Mouse (Mus musculus) induced T-regulatory cell, adult 2 months (primary cell): ENCODE data around the gene Rhoj.
"Not testable (repeated sequence)": the region's sequence is repeated elsewhere in the genome, so short reads cannot be mapped to it uniquely, and the experiment has no call there.

Source experiments
- DNase-seq: peaks from one replicate; pipeline ENCODE4 v3.0.0-alpha.2; 2012; ENCODE audit warnings: low read depth

Rhoj gene

DNA sequence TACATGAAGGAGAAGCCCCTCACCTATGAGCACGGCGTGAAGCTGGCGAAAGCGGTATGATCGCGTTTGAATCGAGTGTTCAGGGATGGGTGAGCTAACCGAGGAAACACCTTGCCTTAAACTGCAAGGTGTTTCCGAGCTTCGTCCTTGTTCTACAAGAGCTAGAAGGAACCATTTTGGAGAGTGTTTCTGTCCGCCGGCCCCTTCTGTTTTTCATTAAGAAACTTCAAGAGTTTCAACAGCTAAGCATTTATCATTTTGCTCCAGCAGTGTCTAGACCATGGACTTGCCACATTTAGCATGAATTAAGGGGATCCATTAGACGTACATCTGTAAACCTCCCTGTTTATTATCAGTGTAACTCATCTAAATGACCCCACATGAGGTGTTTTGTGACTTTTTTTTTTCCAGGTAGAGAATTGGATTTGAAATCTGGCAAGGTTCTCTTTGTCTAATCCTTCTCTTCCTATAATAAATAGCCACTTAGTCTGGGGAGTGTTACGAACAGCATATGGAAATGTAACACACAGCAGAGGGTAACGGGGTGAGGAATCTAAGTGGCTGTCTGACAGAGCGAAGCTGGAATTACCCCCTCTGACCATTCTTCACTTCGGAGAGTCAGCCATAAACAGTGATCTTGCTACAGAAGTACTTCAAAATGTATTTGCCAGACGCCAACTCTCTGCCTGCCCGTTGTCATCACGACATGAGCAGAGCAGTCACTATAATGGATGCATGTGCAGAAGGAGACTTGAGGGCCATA is 86.1 kb downstream of the Rhoj start:
- no peak for DNase-seq

DNA sequence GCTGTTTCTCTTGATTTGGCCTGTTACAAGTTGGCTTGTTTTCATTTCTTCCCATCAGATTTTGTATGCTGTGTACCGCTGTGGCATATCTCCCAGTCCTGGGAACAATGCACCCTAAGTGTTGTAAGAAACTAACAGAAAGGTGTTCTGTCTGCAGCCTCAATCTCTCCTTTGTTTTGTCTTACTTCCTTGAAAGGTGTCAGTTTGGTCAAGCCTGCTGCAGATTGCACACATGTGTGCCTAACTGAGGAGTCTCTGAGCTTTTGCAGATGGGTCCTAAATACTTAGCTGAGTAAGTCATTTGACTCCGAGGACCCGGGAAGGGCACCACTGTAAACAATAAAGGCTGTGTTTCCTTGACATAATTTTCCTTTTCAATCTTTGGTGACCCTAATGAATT is 88.5 kb downstream of the Rhoj start:
- DNase-seq, result no peak

DNA sequence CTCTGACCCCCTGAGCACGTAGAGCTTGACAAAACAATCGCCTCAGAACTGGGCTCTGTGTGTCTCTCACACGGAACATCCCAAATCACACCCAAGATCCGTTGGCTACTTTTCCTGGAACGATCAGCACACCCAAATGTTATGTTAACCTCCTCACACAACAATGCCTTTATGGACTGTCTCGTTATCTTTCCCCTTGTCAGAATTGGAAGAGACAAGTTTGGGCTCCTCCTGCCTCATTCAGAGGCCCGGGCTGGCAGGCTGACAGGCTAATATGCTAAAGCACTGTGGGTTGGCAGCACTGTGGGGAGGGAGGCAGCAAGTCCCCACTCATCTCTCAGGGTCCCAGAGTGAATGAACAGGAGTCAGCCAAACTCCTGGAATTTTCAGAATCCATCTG is 89.0 kb downstream of the Rhoj start:
- DNase-seq, result no peak

DNA sequence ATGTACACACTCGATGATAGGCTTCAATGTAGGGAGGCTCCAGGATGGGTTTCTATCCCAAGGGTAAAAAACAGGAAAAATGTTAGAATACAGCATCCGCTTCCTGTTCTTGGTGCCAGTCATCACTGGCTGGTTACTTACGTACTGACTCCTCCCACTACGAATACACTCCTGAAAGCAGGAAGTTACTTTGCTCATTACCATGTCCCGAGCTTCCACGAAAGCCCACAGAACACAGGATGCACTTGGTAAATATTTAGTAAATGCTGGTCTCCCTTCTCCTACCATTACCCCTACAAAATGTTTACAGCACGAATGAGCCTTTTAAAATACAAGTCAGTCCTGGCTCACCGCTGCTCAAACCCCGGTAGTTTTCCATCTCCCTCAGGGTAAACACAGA is 104.8 kb downstream of the Rhoj start:
- DNase-seq, result peak; percentile 20

DNA sequence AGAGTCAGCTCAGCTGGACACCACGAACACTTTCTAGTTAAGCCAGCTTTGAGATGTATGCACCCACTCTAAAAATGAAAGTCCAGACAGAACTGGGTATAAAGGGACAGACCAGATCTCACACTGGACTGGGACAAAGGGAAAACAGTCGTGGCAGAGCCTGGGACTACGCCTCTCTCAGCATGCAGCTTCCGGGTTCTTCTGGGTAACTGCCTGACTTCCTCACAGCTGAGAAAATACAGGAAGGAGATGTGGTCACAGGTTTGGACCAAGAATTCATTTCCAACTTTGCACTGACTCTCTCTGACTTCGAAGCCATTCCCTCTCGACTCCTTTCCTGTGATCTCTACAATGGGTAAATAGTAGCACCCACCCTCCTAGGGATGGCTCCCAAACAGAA is 106.9 kb downstream of the Rhoj start:
- no peak for DNase-seq

DNA sequence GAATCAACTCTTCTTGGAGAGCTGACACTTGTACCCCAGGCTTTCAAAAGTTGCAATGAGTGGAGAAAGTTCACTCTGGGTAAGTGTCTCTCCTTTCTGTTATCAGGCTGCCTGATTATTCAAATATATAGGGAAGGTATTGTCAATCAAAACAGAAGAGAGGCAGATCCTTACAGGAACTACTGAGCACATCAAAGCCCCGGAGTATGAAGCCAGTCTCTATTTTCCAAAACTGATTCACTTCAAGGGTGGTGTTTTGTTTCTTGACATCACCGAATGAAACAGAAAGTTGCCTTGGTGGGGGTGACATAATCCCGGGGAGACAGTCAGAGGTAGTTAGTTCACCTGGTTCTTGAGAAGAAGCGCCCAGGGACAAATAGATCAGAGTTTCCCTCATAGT is 108.6 kb downstream of the Rhoj start, which contains the start of gene Gphb5:
Gene Gphb5 (minus strand): TSS at position 101 of the 400 bp plus-strand sequence.
- no peak for DNase-seq

DNA sequence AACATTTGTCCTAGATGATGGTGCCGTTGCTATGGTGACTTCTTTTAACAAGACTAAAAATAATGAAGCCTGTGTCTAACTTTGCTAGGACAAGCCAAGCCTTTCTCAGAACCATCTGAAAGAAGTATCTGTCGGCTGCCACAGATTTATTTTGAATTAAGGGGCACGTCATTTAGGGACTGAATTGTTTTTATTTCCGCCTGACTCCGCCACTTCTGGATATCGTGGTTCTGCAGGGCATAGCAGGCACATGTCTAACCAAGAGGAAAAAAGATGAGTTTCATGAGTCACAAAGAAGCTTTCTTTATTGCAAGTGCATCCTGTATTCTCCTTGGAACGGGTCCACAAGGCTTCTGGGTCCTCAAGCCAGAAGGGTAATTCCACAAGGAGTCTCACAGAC is 116.2 kb downstream of the Rhoj start:
- no peak for DNase-seq

DNA sequence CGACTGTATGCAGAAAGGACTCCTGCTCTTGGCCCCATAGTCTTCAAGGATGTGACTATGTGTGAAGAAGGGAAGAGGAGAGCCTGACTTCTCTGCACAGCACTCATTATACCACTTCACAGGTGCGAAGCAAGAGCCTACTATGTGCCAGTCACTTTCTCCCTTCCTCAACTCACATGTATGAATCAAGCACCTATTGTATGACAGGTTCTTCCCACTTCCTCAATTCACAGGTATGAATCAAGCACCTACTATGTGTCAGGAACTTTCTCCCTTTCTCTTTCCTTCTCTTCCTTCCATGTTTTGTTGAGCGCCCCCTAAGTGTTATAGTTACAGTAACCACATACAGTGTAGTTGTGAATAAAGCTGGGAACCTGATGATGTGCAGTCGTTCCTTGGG is 116.7 kb downstream of the Rhoj start:
- no peak for DNase-seq

DNA sequence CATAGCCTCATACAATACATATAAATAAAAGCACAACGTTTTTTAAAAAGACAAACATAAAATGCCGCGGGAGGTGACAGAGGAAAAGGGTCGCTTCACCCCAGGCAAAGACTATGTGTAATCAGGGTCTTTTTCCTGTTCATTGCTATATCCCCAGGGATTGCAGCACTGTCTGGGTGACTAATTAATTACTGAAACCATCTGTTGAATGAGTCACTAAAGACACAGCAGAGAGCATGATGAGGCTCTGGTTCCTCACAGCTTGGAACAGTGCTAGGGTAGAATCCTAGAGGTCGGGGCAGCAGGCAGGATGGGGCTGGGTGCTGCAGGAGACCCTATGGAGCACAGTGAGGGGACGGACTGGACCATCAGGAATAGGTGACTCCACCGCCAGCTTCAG is 117.8 kb downstream of the Rhoj start:
- DNase-seq, result no peak

DNA sequence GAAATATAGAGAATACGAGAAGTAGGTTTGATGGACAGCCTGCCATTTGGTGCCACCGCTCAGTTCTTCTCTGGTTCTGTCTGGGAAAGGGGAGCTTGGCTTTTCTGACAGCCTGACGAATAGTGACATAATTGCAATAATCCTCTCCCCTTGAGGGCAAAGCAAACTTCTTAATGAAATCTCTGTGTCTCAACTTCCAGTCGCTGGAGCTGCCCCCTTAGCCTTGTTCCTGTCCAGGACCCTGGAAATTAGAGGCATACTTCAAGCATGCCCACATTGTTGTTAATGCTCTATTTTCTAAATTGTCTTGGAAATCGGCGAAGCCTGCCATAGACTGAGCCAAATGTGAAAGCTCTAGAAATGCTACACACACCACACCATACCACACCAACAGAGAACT is 120.6 kb downstream of the Rhoj start:
- DNase-seq, result no peak

DNA sequence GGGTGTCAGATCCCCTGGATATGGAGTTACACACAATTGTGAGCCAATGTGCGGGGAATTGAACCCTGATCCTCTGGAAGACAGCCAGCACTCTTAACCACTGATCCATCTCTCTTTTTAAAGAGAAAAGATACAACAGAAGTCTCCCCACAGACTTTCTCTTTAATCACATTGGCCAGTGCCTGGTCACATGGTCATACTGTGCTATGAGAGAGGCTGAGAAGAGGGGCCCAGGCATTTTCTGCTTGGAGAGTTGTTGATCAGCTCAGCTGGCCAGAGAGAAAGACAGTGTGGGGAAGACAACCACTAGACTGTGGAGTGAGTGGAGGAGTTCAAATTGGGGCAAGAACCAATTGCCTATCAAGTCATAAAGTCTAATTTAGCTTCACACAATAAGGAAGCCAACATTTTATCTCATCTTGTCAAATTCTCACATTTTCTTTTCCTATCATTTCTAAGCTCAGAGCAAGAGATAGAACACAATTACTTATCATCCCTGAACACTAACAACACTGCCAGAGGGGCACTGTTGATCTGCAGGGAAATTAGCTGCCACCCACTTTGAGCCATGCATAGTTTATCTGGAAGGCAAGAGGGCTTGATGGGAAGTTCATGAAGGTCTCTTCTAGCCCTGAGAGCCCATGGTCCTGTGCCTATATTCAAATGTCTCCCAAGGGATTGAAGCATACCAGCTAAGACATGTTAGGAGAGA is 121.7 kb downstream of the Rhoj start:
- DNase-seq, result no peak

DNA sequence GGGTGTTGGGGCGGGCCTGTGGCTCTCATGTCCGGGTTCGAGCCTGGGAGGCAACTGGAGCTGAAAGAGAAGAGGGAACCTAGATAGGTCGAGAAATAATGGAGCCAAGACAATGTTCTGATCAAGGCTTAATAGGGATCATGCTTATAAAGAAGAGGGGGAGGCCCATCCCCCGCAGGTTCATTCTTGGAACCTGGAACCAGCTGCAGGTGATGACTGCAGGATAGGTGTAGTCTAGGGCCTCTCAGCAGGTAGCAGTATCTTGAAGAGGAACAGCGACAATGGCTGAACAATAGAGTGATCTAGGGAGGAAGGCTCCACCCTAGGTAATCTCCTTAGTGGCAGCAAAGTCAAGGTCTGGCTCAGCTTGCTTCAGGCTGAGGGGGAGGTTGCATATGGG is 124.3 kb downstream of the Rhoj start:
- not testable (repeated sequence) for DNase-seq

DNA sequence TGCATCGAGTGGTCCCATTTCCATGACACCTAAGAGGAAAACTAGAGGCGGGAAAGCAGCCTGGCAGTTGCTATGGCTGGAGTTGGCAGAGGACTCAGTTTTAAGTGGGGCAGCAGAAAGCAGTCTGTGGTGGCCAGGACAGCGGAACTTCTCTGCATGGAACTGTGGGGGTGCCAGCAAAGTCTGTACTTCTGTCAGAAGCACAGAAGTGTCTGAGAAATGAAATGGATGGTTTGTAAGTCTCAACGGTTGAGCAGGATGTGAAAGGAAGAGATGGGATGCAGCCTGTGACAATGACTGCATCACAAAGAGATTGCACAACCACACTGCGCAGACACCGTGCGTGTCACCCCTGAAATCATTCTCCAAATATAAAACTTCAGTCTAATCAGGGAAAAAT is 138.1 kb downstream of the Rhoj start:
- no peak for DNase-seq

DNA sequence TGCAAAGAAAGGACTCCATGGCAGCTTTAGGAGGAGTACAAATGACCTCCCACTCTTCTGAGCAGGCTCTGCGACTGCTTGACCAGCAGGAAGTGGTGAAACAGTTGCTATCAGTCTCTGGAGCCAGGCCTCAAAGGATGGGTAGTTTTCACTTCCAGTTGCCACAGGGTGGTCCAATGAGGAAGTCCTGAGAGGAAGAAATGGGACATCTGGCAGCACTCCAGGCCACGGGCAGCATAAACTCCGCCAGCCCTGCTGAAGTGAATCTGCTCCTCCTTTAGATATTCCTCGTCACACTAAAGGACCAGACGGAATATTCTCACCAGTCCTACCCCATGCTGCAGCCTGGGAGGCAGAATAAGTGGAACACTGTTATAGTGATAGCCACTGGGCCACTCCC is 140.8 kb downstream of the Rhoj start:
- DNase-seq, result no peak

DNA sequence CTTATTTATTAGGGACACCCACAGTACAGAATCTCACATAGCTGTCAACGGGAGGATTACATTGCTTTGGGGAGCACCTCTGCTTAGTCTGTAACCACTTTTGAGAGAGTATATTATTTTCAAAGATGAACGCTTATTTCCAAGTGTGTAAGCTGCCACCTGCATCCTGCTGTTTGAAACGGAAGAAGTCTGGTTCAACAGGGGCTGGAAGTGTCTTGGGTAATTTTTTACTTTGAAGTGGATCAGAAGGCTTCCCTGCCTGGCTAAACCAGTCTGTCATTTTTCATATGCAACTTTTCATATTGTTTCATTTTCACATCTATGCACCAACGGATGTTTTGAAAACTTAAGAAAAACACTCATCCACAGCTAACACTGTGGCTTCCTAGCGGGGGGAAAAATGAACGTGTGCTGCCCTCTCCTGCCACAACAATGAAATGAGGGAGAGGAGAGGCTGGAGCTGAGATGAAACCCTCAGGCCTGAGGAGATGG is 141.4 kb downstream of the Rhoj start:
- peak; percentile 75 for DNase-seq

DNA sequence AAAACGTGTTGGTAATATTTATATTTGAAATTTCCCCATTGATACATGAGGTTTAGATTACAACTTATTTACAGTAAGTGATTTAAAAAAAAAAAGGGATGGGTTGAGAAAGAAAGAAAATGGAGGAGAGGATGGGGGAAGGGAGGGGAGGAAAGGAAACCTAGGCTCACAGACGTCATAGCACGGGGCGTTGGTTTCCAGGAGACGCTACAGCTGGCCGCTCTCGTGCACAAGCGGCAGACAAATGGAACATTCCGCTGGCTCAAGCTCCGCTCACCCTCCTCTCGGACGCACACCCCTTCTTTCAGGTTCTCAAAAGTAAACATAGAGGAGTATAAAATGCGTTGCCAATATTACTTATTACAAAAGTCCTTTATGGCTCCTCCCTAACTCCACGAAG is 141.9 kb downstream of the Rhoj start:
- DNase-seq, result peak; percentile 83

DNA sequence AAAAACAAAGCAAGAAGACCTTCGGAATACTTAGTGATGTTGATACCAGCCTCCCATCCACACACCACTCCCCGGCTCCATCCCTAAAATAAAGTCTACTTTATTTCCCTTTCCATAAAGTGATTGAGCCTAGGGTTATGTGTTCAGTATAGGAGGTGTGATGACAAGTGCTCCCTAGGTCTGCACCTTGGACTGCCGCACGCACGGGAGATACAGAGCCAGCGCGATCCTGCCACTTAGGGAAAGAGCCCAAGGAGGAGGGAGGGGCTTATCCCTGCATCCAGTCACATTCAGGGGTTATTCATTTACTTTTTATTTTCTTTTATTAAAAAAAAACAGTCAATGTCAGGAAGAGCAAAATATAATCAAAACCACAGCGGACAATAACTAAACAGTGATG is 142.5 kb downstream of the Rhoj start:
- no peak for DNase-seq
